Mouse (Mus musculus) spleen, postnatal 36 days (tissue): ENCODE data around the gene Ano6.

ENCODE experiments used
- DNase-seq, 2 experiments: peaks; one replicate each; pipeline ENCODE4 v3.0.0; 2022; ENCODE audit warnings: low spot score in 2 of 2, mixed read lengths in 1 of 2

The Ano6 gene

GRCm38 (mm10) chr15:95855953-95856352 is 65.3 kb downstream of the Ano6 start:
- no peak for DNase-seq

DNA sequence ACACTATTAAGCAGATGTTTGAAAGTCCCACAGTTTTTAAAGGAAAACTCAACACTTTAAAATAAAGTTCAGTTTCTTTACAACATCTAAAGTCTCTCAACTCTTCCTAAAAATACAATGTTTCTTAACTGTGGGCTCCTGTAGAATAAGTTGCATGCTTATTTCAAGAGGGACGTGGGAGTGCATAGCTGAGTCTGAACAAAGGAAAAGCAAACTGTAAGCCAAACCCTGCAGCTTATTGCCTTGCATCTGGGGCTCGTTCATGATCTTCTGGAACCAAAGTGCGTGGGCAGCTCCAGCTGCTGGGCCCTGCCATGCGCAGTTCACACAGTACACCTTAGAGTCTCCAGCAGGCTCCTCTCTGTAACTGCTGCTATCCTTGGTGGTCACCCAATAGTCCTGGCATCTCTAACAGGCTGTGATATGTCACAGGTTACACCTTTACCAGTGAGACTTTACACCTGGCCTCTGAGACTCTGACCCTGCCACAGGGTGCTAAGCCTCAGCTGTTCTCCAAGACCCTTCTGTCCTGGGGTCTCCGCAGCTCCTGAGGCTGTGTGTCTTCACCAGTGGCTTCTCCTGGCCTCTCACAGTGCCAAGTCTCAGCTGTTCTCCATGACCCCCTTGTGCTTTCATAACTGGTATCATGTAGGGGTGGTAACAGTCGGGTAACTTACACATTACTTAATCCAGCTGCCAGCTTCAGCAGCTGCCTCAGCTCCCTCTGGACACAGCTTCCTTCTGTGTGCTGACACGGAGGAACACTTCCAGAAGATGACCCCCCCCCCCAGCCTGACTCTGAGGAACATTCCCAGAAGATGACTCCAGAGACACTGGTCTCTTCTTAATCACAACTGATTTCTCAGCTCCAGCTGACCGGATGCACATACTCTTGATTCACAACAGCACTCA is 66.3 kb downstream of the Ano6 start:
- DNase-seq: no peak

DNA sequence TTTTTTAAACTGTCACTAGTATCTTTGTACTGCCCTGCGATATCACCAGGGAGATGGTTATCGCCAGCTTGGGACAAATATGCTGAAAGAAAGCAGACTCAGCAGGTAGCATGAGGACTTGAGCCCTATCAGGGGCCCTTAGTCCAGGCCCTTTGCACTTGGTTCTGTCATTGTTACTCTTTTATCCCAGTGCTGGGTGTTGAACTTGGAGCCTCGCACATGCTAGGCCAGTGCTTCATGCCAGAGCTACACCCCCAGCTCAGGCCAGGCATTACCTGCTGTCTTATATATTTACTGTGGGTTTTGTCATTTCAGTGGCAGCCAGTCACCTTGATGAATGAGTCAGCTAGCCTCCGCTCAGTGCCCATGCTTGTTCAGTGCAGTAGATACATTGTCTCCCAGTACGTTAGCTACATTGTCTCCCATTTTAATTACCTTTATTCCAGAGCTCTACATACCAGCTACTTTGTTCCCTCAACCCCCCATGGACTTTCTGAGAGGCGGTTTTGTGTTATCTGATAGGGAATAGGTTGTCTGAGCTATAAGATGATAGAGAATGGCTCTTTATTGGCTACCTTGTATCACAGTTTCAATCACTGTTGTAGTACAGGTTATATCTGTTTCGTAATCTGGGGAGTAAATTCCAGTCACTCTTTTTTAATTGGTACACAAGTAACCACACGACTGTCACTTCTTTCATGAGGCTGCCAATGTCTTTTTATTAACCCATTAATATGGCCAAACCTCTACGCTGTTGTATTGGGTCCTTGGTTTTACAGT is 68.4 kb downstream of the Ano6 start:
- DNase-seq: no peak

DNA sequence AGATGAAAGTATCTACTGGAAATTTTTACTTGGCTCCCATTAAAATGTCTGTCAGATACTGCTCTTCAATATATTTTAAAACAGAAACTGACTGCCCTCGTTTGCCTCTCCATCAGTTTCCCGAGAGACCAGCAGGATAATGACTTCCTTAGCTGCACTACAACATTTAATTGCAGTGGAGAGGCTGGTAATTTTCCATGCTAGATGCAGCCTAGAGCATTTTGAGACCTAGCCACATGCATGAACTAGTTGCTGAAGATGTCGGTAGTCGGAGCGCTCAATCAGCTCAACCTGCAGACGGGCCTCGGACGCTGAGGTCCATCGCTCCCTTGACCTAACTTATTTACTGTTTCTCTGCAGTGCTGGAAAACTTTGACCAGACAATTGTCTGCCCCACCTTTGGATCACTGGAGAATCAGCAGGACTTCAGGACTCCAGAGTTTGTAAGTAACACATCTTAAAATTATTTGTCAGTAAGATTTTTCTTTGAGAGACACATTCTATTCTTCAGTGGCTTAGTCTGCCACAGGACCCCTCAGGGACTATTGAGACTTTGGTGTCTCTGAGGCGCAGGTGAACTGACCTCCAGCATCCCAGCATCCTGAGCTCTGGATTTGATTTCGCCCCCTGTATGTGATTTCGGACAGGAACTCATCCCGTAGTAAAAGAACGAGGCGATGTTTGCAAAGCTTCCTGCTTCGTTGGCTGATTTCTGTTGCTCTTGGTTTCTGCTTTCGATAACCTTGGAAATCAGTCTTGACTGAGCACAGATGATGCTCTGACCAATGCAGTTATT is 73.4 kb downstream of the Ano6 start:
- no peak for DNase-seq

DNA sequence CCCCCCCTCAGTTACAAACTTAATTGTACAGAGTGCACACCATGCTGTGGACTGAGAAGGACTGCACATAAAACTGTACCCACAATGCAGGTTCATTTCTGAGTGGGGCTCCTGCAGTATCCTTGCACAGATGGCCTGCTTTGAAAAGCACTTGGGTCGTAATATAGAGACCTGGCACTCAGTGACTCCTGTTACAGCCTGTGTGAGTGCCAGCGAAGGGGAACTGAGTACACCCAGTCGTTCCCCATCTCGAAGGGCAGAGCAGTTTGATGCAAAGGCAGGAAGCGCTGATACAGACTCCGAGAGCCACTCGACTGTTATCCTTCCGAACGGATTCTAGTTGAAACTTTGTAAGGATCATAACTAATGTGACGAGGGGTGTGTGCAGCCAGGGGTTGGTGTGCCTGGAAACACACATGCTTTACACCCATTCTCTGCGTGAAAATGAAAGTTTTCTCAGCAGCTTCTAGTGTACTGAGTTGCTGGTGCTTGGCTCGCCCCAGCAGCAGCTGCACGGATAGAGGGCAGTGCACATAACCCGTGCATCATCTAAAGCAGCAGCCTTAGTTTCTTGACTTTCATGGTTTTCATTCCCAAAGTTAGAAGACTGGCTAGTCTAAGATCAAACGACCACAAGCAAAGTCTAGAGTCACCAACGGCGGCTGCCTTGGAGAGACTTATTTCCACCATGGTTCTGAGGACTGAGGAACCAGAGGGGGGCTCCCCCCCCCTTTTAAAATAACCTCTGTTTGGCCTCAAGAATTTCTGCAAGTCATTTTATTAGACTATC is 74.9 kb downstream of the Ano6 start:
- no peak for DNase-seq

GRCm38 (mm10) chr15:95868172-95868571 is 77.5 kb downstream of the Ano6 start:
- DNase-seq: no peak

- DNase-seq: no peak
These were observed 79.0 kb downstream of the Ano6 start for GRCm38 (mm10) chr15:95869611-95870010.

DNA sequence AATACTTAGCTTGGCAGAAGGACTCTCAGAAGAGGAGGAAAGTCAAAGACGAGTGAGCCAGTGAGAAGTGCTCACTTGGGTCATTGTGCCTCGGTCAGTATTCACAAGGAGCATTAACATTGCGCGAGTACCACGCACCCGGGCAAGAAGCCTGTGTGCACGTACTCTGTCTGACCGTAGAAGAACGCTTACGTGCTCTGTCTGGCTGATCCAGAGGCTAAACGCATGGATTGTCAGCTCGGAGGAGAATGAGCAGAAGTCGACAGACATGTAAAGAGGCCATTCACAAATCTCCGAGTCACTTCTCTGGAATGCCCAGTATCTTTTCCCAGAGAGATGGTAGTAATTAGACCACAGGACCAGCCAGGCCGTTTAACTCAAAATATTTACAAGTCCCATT is 81.0 kb downstream of the Ano6 start:
- no peak for DNase-seq

DNA sequence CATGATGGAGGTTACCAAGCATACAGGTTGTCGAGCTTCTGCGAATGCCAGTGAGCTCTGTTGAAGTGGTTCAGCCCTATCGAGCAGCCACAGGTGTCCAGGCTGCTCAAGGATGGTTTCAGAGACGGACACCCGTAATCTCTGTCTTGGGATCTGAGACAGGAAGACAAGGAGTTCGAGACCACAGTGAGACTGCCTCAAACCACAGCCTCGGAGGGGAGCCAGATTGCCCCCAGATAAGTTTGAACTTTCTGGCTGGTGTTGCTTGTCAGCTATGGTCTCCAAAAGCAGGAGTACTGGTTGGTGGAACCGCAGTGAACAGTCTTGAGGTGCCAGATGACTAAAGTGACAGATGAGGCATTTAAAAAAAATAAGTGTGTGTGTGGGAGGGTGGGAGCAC is 81.8 kb downstream of the Ano6 start:
- no peak for DNase-seq

DNA sequence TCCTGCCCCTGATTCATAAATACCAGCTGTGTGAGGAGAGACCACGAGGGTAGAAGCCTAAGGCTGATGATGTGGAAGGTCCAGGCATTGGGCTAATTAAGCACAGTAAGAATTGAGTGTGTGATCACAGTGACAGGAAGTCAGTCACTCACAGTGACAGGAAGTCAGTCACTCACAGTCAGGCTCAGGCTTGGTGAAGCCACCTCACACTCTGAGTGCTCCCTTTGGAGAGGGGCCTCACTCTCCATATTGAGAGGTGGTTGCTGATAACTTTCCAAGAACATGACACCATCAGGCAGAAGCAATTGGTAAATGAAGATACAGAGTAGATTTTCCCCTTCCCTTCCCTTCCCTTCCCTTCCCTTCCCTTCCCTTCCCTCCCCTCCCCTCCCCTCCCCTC is 82.6 kb downstream of the Ano6 start:
- no peak for DNase-seq

DNA sequence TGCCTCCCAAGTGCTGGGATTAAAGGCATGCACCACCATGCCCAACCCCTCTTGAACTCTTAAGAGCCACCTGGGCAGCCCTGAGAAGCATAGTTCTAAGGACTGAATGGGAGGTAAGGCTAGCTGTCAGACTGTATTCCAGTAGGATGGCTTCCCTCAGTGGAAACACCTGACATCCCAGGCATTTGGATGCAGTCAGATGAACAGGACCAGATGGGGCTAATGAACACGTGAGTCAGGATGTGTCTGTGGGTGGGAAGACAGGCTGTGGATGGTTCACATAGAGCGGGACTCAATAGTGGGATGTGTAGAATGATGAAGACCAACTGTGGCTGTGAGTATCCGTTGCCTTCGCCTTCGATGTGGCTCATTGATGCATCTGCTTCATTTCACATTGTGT is 83.6 kb downstream of the Ano6 start:
- DNase-seq: no peak

GRCm38 (mm10) chr15:95874726-95875125 is 84.1 kb downstream of the Ano6 start:
- DNase-seq: no peak

DNA sequence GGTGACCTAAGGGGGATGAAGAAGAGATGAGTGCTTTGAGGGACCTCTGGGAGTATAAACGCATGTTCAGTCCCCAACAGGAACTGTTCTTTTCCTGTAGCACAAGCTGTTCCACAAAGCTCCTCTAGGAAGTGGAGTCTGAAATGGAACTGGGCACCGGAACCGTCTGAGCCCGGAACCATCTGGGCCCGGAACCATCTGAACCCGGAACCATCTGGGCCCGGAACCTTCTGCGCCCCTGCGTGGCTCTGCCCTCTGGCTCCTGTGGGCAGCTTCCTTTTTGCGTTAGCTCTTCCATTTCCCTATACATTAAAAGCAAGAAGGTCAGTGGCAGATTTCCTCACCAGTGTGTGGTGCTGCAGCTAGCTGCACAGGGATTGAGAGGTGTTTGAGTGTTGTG is 85.3 kb downstream of the Ano6 start:
- no peak for DNase-seq

DNA sequence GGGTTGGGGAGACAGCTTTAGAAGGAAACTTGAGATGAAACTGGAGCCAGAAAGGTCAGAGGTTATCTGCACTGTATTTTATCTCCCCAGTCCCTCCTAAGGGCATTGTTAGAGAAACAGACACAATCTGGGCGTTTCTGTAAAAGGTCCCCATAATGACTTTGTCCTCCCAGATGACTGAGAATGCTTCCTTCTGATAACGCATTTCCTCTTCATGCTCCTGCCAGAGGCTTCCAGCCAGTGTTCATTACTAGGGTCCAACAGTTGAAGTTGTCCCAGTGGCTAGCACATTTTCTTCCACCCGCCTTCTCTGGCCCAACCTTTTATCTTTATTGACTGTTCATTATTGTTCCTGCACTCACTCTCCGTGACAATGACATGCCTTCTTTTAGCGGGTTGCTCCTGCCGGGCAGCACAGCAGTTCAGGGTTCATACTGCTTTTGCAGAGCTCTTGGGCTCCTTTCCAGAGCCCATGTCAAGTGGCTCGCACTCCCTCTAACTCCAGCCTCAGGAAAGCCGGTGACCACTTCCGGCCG is 90.0 kb downstream of the Ano6 start:
- DNase-seq: no peak

- no peak for DNase-seq
These were observed 91.8 kb downstream of the Ano6 start for GRCm38 (mm10) chr15:95882436-95882835.

GRCm38 (mm10) chr15:95883559-95883958 is 92.9 kb downstream of the Ano6 start:
- peak; percentile 49 to 67 for DNase-seq

- DNase-seq: peak in 1 of 2 experiments; percentile 39
These were observed 94.3 kb downstream of the Ano6 start for GRCm38 (mm10) chr15:95884658-95885620.

DNA sequence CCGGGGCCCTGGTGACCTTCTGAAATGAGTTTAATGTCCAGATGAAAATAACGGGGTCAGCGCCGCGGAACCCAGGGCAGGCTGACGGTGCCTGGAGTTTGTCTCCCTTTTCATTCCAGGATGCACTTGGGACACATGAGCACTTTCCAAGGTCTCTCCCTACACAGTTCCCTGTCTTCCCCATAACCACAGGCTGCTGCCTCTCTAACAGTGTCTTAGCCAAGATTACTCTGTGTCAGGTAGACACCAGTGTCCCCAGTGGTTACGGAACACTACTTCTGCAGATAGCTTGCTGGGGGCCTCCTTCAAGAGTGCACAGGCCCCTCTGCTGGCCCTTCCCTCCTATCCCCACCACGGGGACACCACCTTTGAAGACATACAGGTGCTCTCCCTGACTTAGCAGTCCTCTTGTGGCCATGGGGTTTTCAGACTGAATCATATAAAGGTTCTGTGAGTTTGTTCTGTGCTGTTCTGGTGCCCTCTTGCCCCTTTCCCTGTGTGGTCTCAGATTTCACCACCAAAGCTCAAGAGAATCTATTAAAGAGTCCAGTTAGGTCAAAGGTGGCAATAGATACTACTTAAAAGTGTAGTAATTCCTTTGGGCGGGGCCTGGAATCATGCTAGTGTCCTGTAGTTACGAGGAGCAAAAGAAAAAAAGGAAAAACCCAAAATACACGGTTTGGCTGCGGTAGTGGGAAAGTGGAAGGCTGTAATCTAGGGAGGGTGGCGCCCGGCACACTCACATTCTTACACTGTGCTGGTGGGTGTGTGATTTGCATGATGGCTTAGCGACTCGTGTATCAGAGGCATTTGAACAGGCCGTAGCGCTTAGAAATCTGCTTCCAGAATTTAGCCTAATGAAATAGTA is 95.5 kb downstream of the Ano6 start:
- DNase-seq: no peak

- DNase-seq: peak in 1 of 2 experiments; percentile 36
These were observed 96.7 kb downstream of the Ano6 start for GRCm38 (mm10) chr15:95887365-95887764.
